Mouse (Mus musculus) CH12.LX (cell line): ENCODE data around the gene Reps1.
"Not testable (repeated sequence)": the region's sequence is repeated elsewhere in the genome, so short reads cannot be mapped to it uniquely, and the experiment has no call there.

Experiments used
- CTCF ChIP-seq, 2 experiments: IDR thresholded peaks in 1 of 2; conservative IDR thresholded peaks in 1 of 2; 2 replicates each; pipeline ENCODE4 v1.5.1; 2011 to 2012; ENCODE audit warnings: low read depth in 2 of 2, low read length in 2 of 2, improper control_type of control experiment in 1 of 2, inconsistent platforms in 1 of 2, mild to moderate bottlenecking in 1 of 2, moderate library complexity in 1 of 2
- EP300 ChIP-seq: IDR thresholded peaks from 2 replicates; pipeline ENCODE4 v1.6.1; 2011; ENCODE audit warnings: low read length, improper control_type of control experiment
- KAT2A ChIP-seq: IDR thresholded peaks from 2 replicates; pipeline ENCODE4 v1.6.1; 2012; ENCODE audit warnings: low read length, improper control_type of control experiment, inconsistent platforms; ENCODE audit not compliant: insufficient replicate concordance
- NELFE ChIP-seq: IDR thresholded peaks from 2 replicates; pipeline ENCODE4 v1.6.1; 2011; ENCODE audit warnings: low read depth, low read length, improper control_type of control experiment
- NRF1 ChIP-seq: IDR thresholded peaks from 2 replicates; pipeline ENCODE4 v1.6.1; 2014; ENCODE audit warnings: low read depth, mild to moderate bottlenecking, inconsistent platforms, low read length, improper control_type of control experiment, moderate library complexity
- SIN3A ChIP-seq: IDR thresholded peaks from 2 replicates; pipeline ENCODE4 v1.6.1; 2012; ENCODE audit warnings: low read length, improper control_type of control experiment, inconsistent platforms
- USF1 ChIP-seq: IDR thresholded peaks from 2 replicates; pipeline ENCODE4 v1.6.1; 2014; ENCODE audit warnings: low read depth, mild to moderate bottlenecking, inconsistent platforms, low read length, improper control_type of control experiment
- ZC3H11A ChIP-seq: IDR thresholded peaks from 2 replicates; pipeline ENCODE4 v1.6.1; 2012; ENCODE audit warnings: low read depth, mild to moderate bottlenecking, inconsistent platforms, low read length, improper control_type of control experiment

DNA sequence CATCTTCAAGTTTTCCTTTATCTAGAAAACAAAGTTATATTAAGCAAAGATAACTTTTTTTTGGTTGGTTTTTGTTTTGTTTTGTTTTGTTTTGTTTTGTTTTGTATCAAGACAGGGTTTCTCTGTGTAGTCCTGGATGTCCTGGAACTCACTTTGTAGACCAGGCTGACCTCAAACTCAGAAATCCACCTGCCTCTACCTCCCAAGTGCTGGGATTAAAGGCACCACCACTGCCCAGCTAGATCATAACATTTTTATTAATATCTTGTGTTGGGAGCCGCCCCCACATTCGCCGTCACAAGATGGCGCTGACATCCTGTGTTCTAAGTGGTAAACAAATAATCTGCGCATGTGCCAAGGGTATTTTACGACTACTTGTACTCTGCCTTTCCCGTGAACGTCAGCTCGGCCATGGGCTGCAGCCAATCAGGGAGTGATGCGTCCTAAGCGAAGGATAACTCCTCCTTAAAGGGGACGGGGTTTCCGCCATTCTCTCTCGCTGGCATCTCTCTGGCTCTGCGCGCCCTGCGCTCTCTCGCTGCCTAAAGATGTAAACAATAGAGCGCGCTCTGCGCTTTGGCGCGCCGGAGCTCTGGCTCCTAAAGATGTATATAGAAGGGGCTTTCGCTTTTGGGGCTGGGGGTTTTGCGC is 83.3 kb downstream of the Reps1 start:
- not testable (repeated sequence) for TF ChIP-seq CTCF (conservative IDR thresholded peaks at IDR 0.05 in 1 of 2, IDR thresholded peaks at IDR 0.05 in 1 of 2; ENCODE audit: low read depth in 2 of 2, low read length in 2 of 2); NELFE; USF1; SIN3A; KAT2A; EP300; NRF1; ZC3H11A
